Mouse (Mus musculus) testis, adult 2 months (tissue): ENCODE measurements around the gene Iqcf1. TPM values are rescaled to one million over a fixed set of nuclear protein-coding genes. Genes with fewer than 3 reads are reported as not detected.
A peak's percentile ranks its signal among the peaks of the same experiment; 100 is the strongest.

ENCODE experiments used
- H3K27ac ChIP-seq: fragments of 200-500 bp; 2 replicates; pipeline ENCODE4 v1.5.1; 2012; ENCODE audit warnings: low read depth, low read length; ENCODE audit not compliant: control insufficient read depth, insufficient read depth
- H3K27me3 ChIP-seq: fragments of 200-500 bp; 2 replicates; pipeline ENCODE4 v1.6.1; 2012; ENCODE audit warnings: mild to moderate bottlenecking, low read length, moderate library complexity; ENCODE audit not compliant: control insufficient read depth, insufficient read depth
- H3K36me3 ChIP-seq: fragments of 200-500 bp; 2 replicates; pipeline ENCODE4 v1.6.1; 2012; ENCODE audit warnings: mild to moderate bottlenecking, low read length; ENCODE audit not compliant: control insufficient read depth, insufficient read depth
- H3K4me1 ChIP-seq: fragments of 200-500 bp; 2 replicates; pipeline ENCODE4 v1.6.1; 2012; ENCODE audit warnings: low read length; ENCODE audit not compliant: control insufficient read depth, insufficient read depth
- H3K4me3 ChIP-seq: fragments of 200-500 bp; 2 replicates; pipeline ENCODE4 v1.5.1; 2012; ENCODE audit warnings: low read depth, mild to moderate bottlenecking, low read length, moderate library complexity, mixed read lengths; ENCODE audit not compliant: control insufficient read depth
- CTCF ChIP-seq: fragments of 200-500 bp; IDR thresholded peaks from 2 replicates; pipeline ENCODE4 v1.5.1; 2012; ENCODE audit warnings: low read depth, mild to moderate bottlenecking, inconsistent platforms, low read length, moderate library complexity; ENCODE audit not compliant: control insufficient read depth, insufficient read depth, insufficient replicate concordance
- POLR2A ChIP-seq: fragments of 200-500 bp; IDR thresholded peaks from 2 replicates; pipeline ENCODE4 v1.6.1; 2012; ENCODE audit warnings: low read depth, mild to moderate bottlenecking, inconsistent platforms, low read length, moderate library complexity; ENCODE audit not compliant: control insufficient read depth
- polyA plus RNA-seq: library from polyadenylated mRNA; depleted of rRNA; stranded (reverse); fragments of >200 nt; gene quantifications from 2 replicates; pipeline ENCODE4 v1.2.3, GENCODE M21; 2012

Gene Iqcf1
- polyA plus RNA-seq, 1 experiment, result 752 TPM

DNA sequence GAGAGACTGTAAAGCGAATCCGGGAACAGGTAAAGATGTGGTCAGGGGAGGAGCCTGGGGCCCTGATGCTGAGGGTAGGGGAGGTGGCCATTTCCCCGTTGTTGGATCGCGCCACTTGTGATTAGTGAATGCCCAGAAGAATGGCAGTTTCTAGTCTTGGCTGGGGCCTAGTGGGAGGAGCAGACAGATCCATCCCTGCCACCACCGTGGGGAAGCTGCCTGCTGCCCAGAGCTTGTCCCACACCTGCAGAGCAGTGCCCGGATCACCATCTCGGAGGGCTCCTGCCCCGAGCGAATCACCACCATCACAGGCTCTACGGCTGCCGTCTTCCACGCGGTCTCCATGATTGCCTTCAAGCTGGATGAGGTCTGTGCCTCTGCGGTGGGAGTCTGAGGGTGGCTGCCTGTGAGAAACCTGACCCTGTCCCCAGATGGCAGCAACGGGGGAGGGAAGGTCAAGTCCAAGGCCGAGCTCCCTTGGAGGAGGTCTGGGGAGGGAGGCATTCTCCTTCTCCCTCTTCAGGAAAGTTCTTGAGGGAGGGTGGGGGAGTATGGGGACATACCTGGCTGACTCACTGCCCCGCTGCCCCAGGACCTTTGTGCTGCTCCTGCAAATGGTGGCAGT lies 39.3 kb upstream of the Iqcf1 start:
- TF ChIP-seq POLR2A (no peak), CTCF (no peak)
- H3K36me3 ChIP-seq, result no peaks in the 10 kb centered on the region
- H3K27me3 ChIP-seq, result no peaks in the 10 kb centered on the region
- H3K4me1 ChIP-seq, result peaks cover 10% of the 10 kb centered on the region
- no peak overlapping the region for H3K4me3 ChIP-seq
- no peak overlapping the region for H3K27ac ChIP-seq

DNA sequence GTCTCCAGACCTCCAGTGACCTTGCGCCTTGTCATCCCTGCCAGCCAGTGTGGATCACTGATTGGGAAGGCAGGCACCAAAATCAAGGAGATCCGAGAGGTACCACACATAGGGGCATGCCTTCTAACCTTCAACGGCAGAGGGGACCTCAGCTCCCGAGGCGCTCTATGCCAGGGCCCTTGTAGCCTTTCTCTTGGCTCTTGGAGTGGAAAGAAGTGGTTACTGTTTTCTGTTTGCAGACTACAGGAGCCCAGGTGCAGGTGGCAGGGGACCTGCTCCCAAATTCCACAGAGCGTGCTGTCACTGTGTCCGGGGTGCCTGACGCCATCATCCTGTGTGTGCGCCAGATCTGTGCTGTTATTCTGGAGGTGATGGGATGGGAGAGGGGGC lies 38.7 kb upstream of the Iqcf1 start:
- TF ChIP-seq POLR2A (no peak), CTCF (no peak)
- Histone ChIP-seq H3K36me3 (no peaks in the 10 kb centered on the region), H3K27ac (no peak overlapping the region), H3K27me3 (no peaks in the 10 kb centered on the region), H3K4me3 (no peak overlapping the region), H3K4me1 (peaks cover 11% of the 10 kb centered on the region)

GRCm38 (mm10) chr9:106461641-106462429 lies 37.9 kb upstream of the Iqcf1 start:
- Histone ChIP-seq H3K4me1 (peaks cover 11% of the 10 kb centered on the region), H3K4me3 (no peak overlapping the region), H3K27me3 (no peaks in the 10 kb centered on the region), H3K27ac (no peak overlapping the region), H3K36me3 (no peaks in the 10 kb centered on the region)
- TF ChIP-seq CTCF (no peak), POLR2A (no peak)

- TF ChIP-seq CTCF (no peak), POLR2A (no peak)
- Histone ChIP-seq H3K36me3 (no peaks in the 10 kb centered on the region), H3K4me3 (no peak overlapping the region), H3K4me1 (peaks cover 11% of the 10 kb centered on the region), H3K27ac (no peak overlapping the region), H3K27me3 (no peaks in the 10 kb centered on the region)
These were observed 37.4 kb upstream of the Iqcf1 start for GRCm38 (mm10) chr9:106462430-106462800.

GRCm38 (mm10) chr9:106463122-106464063 lies 36.4 kb upstream of the Iqcf1 start:
- H3K36me3 ChIP-seq, result no peaks in the 10 kb centered on the region
- TF ChIP-seq POLR2A (no peak), CTCF (no peak)
- H3K27ac ChIP-seq, result no peak overlapping the region
- H3K4me1 ChIP-seq, result peaks cover 11% of the 10 kb centered on the region
- no peak overlapping the region for H3K4me3 ChIP-seq
- H3K27me3 ChIP-seq, result no peaks in the 10 kb centered on the region

DNA sequence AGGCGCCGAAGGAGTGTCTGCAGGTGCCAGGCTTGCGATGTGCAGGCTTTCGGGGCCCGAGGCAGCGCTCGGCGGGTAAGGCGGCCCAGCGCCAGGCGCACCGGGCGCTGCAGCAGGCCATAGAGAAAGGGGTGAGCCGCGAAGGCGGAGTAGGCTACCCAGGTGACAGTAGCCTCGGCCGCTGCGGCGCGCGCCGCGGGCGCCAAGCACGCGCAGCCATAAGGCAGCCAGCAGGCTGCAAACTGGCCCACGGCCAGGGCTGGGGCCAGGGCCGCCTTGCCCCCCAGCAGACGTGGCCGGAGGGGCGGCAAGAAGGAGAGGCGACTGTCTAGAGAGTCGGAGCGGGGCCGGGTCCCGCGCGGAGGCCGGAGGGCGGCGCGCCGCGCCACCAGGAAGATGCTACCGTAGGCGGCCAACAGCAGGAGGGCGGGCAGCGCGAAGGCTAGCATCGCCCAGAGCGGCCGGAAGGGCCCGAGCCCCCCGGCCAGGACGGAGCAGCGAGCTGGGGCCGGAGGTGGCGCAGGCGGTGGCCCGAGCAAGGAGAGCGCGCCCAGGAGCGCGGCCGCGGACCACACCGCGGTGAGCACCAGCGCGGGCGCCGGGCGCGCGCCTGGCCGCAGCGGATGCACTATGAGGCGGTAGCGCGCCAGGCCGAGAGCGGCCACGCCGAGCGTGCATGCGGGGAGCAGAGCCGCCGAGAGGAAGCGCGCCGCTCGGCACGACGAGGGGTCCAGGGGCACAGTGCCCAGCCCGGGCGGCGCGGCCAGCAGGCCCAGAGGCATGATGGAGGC lies 34.8 kb upstream of the Iqcf1 start:
- Histone ChIP-seq H3K27me3 (no peaks in the 10 kb centered on the region), H3K4me3 (peak overlapping the region; percentile 84), H3K4me1 (peaks cover 11% of the 10 kb centered on the region), H3K27ac (0 out of 2 replicates have a peak overlapping the region, but pooled peaks have one; percentile 46), H3K36me3 (no peaks in the 10 kb centered on the region)
- TF ChIP-seq POLR2A, result no peak
- TF ChIP-seq CTCF, result no peak
